Comparison of ENCODE assay signal across 9 mouse cellular contexts in genomic region chr1:153653674-153654073, GRCm38 (mm10). TPM values are rescaled to one million over a fixed set of nuclear protein-coding genes. Genes with fewer than 3 reads are reported as not detected.
A peak's percentile ranks its signal among the peaks of the same experiment; 100 is the strongest.
DNase-seq lines count a peak whose midpoint lies in the region; ATAC-seq and TF ChIP-seq lines count a peak whose summit lies in the region.
"Had no signal": no experiment of that assay in that cellular context is flagged by ENCODE, and none has a peak within 500 bp of the region (broad histone marks: within the 10 kb centered on the region; RNA-seq: fewer than 3 reads in every experiment).

No protein-coding gene starts in this region.

- H3K27ac ChIP-seq in kidney, postnatal 0 days: no peak overlapping the region
- no peak overlapping the region for H3K27ac ChIP-seq in forebrain, embryonic 11.5 days (ENCODE audit: low read depth, low read length)
- H3K27ac ChIP-seq in hindbrain, postnatal 0 days: 0 out of 2 replicates have a peak overlapping the region, but pooled peaks have one; percentile 74
- peak overlapping the region; percentile 82 for H3K27ac ChIP-seq in neural tube, embryonic 15.5 days (replicated peaks)

- TF ChIP-seq CTCF in kidney, postnatal 0 days (IDR thresholded peaks at IDR 0.05; ENCODE audit: low read depth): no peak
- no peak for TF ChIP-seq CTCF in hindbrain, postnatal 0 days (IDR thresholded peaks at IDR 0.05; ENCODE audit: low read depth)

- WGBS in kidney, postnatal 0 days: 12% methylated on average over 5 of the region's 5 CpGs
- 3% methylated on average over 5 of the region's 5 CpGs for WGBS in forebrain, embryonic 11.5 days
- WGBS in hindbrain, postnatal 0 days: 5% methylated on average over 5 of the region's 5 CpGs
- 6% methylated on average over 5 of the region's 5 CpGs for WGBS in neural tube, embryonic 15.5 days

- 0 out of 2 replicates have a peak, but pooled peaks cover 4% of the 10 kb centered on the region for H3K4me1 ChIP-seq in kidney, postnatal 0 days (replicated peaks; ENCODE audit: insufficient read depth, low read length)
- peaks cover 14% of the 10 kb centered on the region; the same call in 1 of the 2 replicates for H3K4me1 ChIP-seq in forebrain, embryonic 11.5 days (replicated peaks; ENCODE audit: control insufficient read depth, insufficient read depth, low read length)
- peaks cover 4% of the 10 kb centered on the region; the same call in 1 of the 2 replicates for H3K4me1 ChIP-seq in hindbrain, postnatal 0 days (ENCODE audit: insufficient read depth, low read length)
- peaks cover 42% of the 10 kb centered on the region for H3K4me1 ChIP-seq in neural tube, embryonic 15.5 days

- no peak for DNase-seq in kidney, postnatal 0 days (ENCODE audit: low spot score)
- DNase-seq in kidney, postnatal 25 days: no peak
- no peak for DNase-seq in forebrain, embryonic 11.5 days (ENCODE audit: low spot score)
- peak; percentile 51 for DNase-seq in hindbrain, postnatal 0 days (ENCODE audit: low spot score)
- no peak for DNase-seq in adrenal gland, postnatal 14 days
- no peak for DNase-seq in kidney, adult 8-10 months
- DNase-seq: gastrocnemius, postnatal 36 days had no signal

- H3K36me3 ChIP-seq in kidney, postnatal 0 days (ENCODE audit: insufficient read depth, low read length): no peaks in the 10 kb centered on the region
- no peaks in the 10 kb centered on the region for H3K36me3 ChIP-seq in forebrain, embryonic 11.5 days (ENCODE audit: control insufficient read depth, insufficient read depth, low read length)
- no peaks in the 10 kb centered on the region for H3K36me3 ChIP-seq in hindbrain, postnatal 0 days (ENCODE audit: insufficient read depth, low read length)
- H3K36me3 ChIP-seq in neural tube, embryonic 15.5 days: no peaks in the 10 kb centered on the region

- H3K4me2 ChIP-seq in kidney, postnatal 0 days (ENCODE audit: low read length): peak overlapping the region; percentile 48; the same call in 1 of the 2 replicates
- H3K4me2 ChIP-seq in forebrain, embryonic 11.5 days (ENCODE audit: low read depth, low read length, severe bottlenecking): peak overlapping the region; percentile 47; the same call in 1 of the 2 replicates
- H3K4me2 ChIP-seq in hindbrain, postnatal 0 days (ENCODE audit: low read depth, low read length): peak overlapping the region; percentile 59
- peak overlapping the region; percentile 66 for H3K4me2 ChIP-seq in neural tube, embryonic 15.5 days

- peaks cover 10% of the 10 kb centered on the region; the same call in 1 of the 2 replicates for H3K27me3 ChIP-seq in kidney, postnatal 0 days (ENCODE audit: insufficient read depth, low read length)
- H3K27me3 ChIP-seq in forebrain, embryonic 11.5 days (ENCODE audit: control insufficient read depth, insufficient read depth, low read length): no peaks in the 10 kb centered on the region; the same call in 1 of the 2 replicates
- no peaks in the 10 kb centered on the region for H3K27me3 ChIP-seq in hindbrain, postnatal 0 days (ENCODE audit: insufficient read depth, low read length)
- H3K27me3 ChIP-seq in neural tube, embryonic 15.5 days (replicated peaks): no peaks in the 10 kb centered on the region

- no peaks in the 10 kb centered on the region for H3K9me3 ChIP-seq in kidney, postnatal 0 days (replicated peaks; ENCODE audit: low read length)
- no peaks in the 10 kb centered on the region for H3K9me3 ChIP-seq in forebrain, embryonic 11.5 days (ENCODE audit: control insufficient read depth, low read length)
- no peaks in the 10 kb centered on the region for H3K9me3 ChIP-seq in hindbrain, postnatal 0 days (ENCODE audit: low read length)
- H3K9me3 ChIP-seq in neural tube, embryonic 15.5 days (replicated peaks): no peaks in the 10 kb centered on the region

- no peak for ATAC-seq in kidney, postnatal 0 days (replicated peaks; ENCODE audit: low FRiP score, low read depth)
- ATAC-seq in forebrain, embryonic 11.5 days (replicated peaks; ENCODE audit: low FRiP score): 0 out of 2 replicates have a peak, but pooled peaks have one; percentile 18
- no peak for ATAC-seq in hindbrain, postnatal 0 days
- ATAC-seq in neural tube, embryonic 15.5 days (ENCODE audit: low FRiP score): no peak

- H3K4me3 ChIP-seq in kidney, postnatal 0 days (replicated peaks; ENCODE audit: low read depth, low read length): peak overlapping the region; percentile 15; the same call in 1 of the 2 replicates
- peak overlapping the region; percentile 27 for H3K4me3 ChIP-seq in forebrain, embryonic 11.5 days (ENCODE audit: low read depth, low read length)
- peak overlapping the region; percentile 39 for H3K4me3 ChIP-seq in hindbrain, postnatal 0 days (ENCODE audit: low read length)
- peak overlapping the region; percentile 51 for H3K4me3 ChIP-seq in neural tube, embryonic 15.5 days (replicated peaks)

- no peak overlapping the region for H3K9ac ChIP-seq in kidney, postnatal 0 days (ENCODE audit: low read depth, low read length)
- peak overlapping the region; percentile 42; the same call in 1 of the 2 replicates for H3K9ac ChIP-seq in forebrain, embryonic 11.5 days (ENCODE audit: low read length)
- peak overlapping the region; percentile 49; the same call in 1 of the 2 replicates for H3K9ac ChIP-seq in hindbrain, postnatal 0 days (replicated peaks; ENCODE audit: low read length)
- H3K9ac ChIP-seq in neural tube, embryonic 15.5 days (replicated peaks): peak overlapping the region; percentile 56

RNA-seq across cellular contexts. Expression of gene Rgs8, which starts 0.8 kb away (rescaled TPM):
- 0.03 and 0.23 TPM in 2 replicates for polyA plus RNA-seq in kidney, postnatal 0 days (2015; fragmentation: Nextera tagmentation; extraction: Ambion mirVana)
- 12.1 and 12.2 TPM in 2 replicates for polyA plus RNA-seq in forebrain, embryonic 11.5 days (2014; fragmentation: Nextera tagmentation; extraction: Ambion mirVana)
- total RNA-seq in hindbrain, postnatal 0 days (2014; rRNA removed): 23.9 and 40.1 TPM in 2 replicates
- 12.5 and 14.1 TPM in 2 replicates for polyA plus RNA-seq in hindbrain, postnatal 0 days (2015; fragmentation: Nextera tagmentation; extraction: Ambion mirVana)
- polyA plus RNA-seq in neural tube, embryonic 15.5 days (2015; fragmentation: Nextera tagmentation; extraction: Ambion mirVana): 11.2 and 13.4 TPM in 2 replicates
- 0.07 and 0.41 TPM in 2 replicates for total RNA-seq in adrenal gland, postnatal 14 days (2021)
- total RNA-seq: monocyte, adult 5-6 weeks had no signal

Comparison
In these comparisons a context has a peak if more than half of its experiments do, and no peak if none do; other contexts are left out.
1. H3K27ac ChIP-seq: peak in hindbrain, postnatal 0 days (single experiment) and neural tube, embryonic 15.5 days (single experiment); none in kidney, postnatal 0 days (single experiment) and forebrain, embryonic 11.5 days (single experiment).
2. Peak in every context shown above with its lines, with median percentiles within 50 percentile points of each other: H3K4me2 ChIP-seq and H3K4me3 ChIP-seq.